Mouse (Mus musculus) intestine, postnatal 0 days (tissue): ENCODE data around the gene Olfr907. TPM values are rescaled to one million over a fixed set of nuclear protein-coding genes. Genes with fewer than 3 reads are reported as not detected.

Experiments used
- ATAC-seq: fragments of 200-750 bp; cut with Nextera tagmentation; 2 replicates; pipeline ENCODE4 v1.8.0; 2017; ENCODE audit warnings: mild to moderate bottlenecking, moderate TSS enrichment, moderate library complexity
- H3K27ac ChIP-seq: fragments of 300-500 bp; sonication (generic); 2 replicates; pipeline ENCODE4 v1.5.1; 2014; ENCODE audit warnings: mild to moderate bottlenecking, low read depth, low read length, moderate library complexity
- H3K27me3 ChIP-seq: fragments of 300-500 bp; sonication (generic); replicated peaks from 2 replicates; pipeline ENCODE4 v1.6.1; 2014; ENCODE audit warnings: low read length, mixed read lengths; ENCODE audit not compliant: control insufficient read depth, insufficient read depth
- H3K36me3 ChIP-seq: fragments of 300-500 bp; sonication (generic); 2 replicates; pipeline ENCODE4 v1.6.1; 2014; ENCODE audit warnings: mild to moderate bottlenecking, moderate library complexity; ENCODE audit not compliant: control insufficient read depth, insufficient read depth
- H3K4me1 ChIP-seq: fragments of 300-500 bp; sonication (generic); replicated peaks from 2 replicates; pipeline ENCODE4 v1.6.1; 2014; ENCODE audit warnings: antibody characterized with exemption, low read length, mixed read lengths; ENCODE audit not compliant: control insufficient read depth, insufficient read depth
- H3K4me2 ChIP-seq: fragments of 300-500 bp; sonication (generic); replicated peaks from 2 replicates; pipeline ENCODE4 v1.6.1; 2014; ENCODE audit warnings: low read depth, mild to moderate bottlenecking, moderate library complexity
- H3K4me3 ChIP-seq: fragments of 300-500 bp; sonication (generic); 2 replicates; pipeline ENCODE4 v1.5.1; 2014; ENCODE audit warnings: low read depth, low read length
- H3K9ac ChIP-seq: fragments of 300-500 bp; sonication (generic); 2 replicates; pipeline ENCODE4 v1.6.1; 2014; ENCODE audit warnings: mild to moderate bottlenecking, low read depth, low read length
- H3K9me3 ChIP-seq: fragments of 300-500 bp; sonication (generic); 2 replicates; pipeline ENCODE4 v1.6.1; 2016; ENCODE audit warnings: mixed run types; ENCODE audit not compliant: control insufficient read depth
- CTCF ChIP-seq: sonication (generic); IDR thresholded peaks from 2 replicates; pipeline ENCODE4 v1.5.1; 2016; ENCODE audit warnings: low read depth, mild to moderate bottlenecking, control low read depth, antibody characterized with exemption, moderate library complexity
- WGBS: fragments of 180-500 bp; shearing (Covaris S2); extraction: QIAGEN DNeasy Blood & Tissue Kit; methylation state at CpG from one replicate; pipeline ENCODE4 v1.1.7; 2014; 5-methylcytosine and 5-hydroxymethylcytosine counted together
- polyA plus RNA-seq: library from polyadenylated mRNA; unstranded; fragments of >200 nt; fragmentation: Nextera tagmentation; extraction: Ambion mirVana; gene quantifications from 2 replicates; pipeline ENCODE4 v1.2.1, GENCODE M21; 2015

Gene Olfr907
- polyA plus RNA-seq = not detected in 2 replicates

GRCm38 (mm10) chr9:38495501-38495900 lies at the start of gene Olfr907:
Olfr907 (plus strand) TSS chr9:38495801.
- H3K9ac ChIP-seq = no peak within 1 kb of the TSS
- no peaks in the 10 kb centered on the region for H3K9me3 ChIP-seq
- H3K27ac ChIP-seq = no peak within 1 kb of the TSS
- TF ChIP-seq CTCF = no peak
- no peak within 1 kb of the TSS for H3K4me3 ChIP-seq
- H3K4me2 ChIP-seq = no peak within 1 kb of the TSS
- no peaks in the 10 kb centered on the region for H3K36me3 ChIP-seq
- H3K4me1 ChIP-seq = no peaks in the 10 kb centered on the region
- H3K27me3 ChIP-seq = no peaks in the 10 kb centered on the region
- WGBS = 85% methylated on average over 2 of the region's 2 CpGs
- no peak for ATAC-seq

- Histone ChIP-seq H3K27ac (no peak within 1 kb of the TSS), H3K4me1 (no peaks in the 10 kb centered on the region), H3K27me3 (no peaks in the 10 kb centered on the region), H3K9me3 (no peaks in the 10 kb centered on the region), H3K9ac (no peak within 1 kb of the TSS), H3K4me2 (no peak within 1 kb of the TSS), H3K36me3 (no peaks in the 10 kb centered on the region), H3K4me3 (no peak within 1 kb of the TSS)
- no peak for TF ChIP-seq CTCF
- WGBS = 83% methylated on average over 5 of the region's 5 CpGs
- no peak for ATAC-seq
Observed at GRCm38 (mm10) chr9:38447352-38447751, 48.2 kb upstream of the Olfr907 start, which contains the start of gene Olfr902. Olfr902 (plus strand) TSS chr9:38447652.

GRCm38 (mm10) chr9:38462844-38463243 lies 32.8 kb upstream of the Olfr907 start, which contains the start of gene Olfr904:
Olfr904 (plus strand) TSS chr9:38463144.
- no peaks in the 10 kb centered on the region for H3K27me3 ChIP-seq
- H3K4me1 ChIP-seq = no peaks in the 10 kb centered on the region
- H3K36me3 ChIP-seq = no peaks in the 10 kb centered on the region
- H3K4me2 ChIP-seq = no peak within 1 kb of the TSS
- H3K9ac ChIP-seq = no peak within 1 kb of the TSS
- H3K9me3 ChIP-seq = no peaks in the 10 kb centered on the region
- H3K4me3 ChIP-seq = no peak within 1 kb of the TSS
- no peak for TF ChIP-seq CTCF
- H3K27ac ChIP-seq = no peak within 1 kb of the TSS
- ATAC-seq = no peak

- H3K4me2 ChIP-seq = no peak within 1 kb of the TSS
- H3K4me1 ChIP-seq = no peaks in the 10 kb centered on the region
- H3K9ac ChIP-seq = no peak within 1 kb of the TSS
- ATAC-seq = no peak
- H3K27ac ChIP-seq = no peak within 1 kb of the TSS
- no peak for TF ChIP-seq CTCF
- no peak within 1 kb of the TSS for H3K4me3 ChIP-seq
- H3K9me3 ChIP-seq = no peaks in the 10 kb centered on the region
- H3K36me3 ChIP-seq = no peaks in the 10 kb centered on the region
- H3K27me3 ChIP-seq = no peaks in the 10 kb centered on the region
Observed at GRCm38 (mm10) chr9:38470807-38471206, 24.8 kb upstream of the Olfr907 start, which contains the start of gene Olfr905. Olfr905 (plus strand) TSS chr9:38471107.

- Histone ChIP-seq H3K4me1 (no peaks in the 10 kb centered on the region), H3K9ac (no peak within 1 kb of the TSS), H3K4me3 (no peak within 1 kb of the TSS), H3K36me3 (no peaks in the 10 kb centered on the region), H3K4me2 (no peak within 1 kb of the TSS), H3K27ac (no peak within 1 kb of the TSS), H3K9me3 (no peaks in the 10 kb centered on the region), H3K27me3 (no peaks in the 10 kb centered on the region)
- WGBS = 73% methylated on average over 3 of the region's 3 CpGs
- ATAC-seq = no peak
- TF ChIP-seq CTCF = no peak
Observed at GRCm38 (mm10) chr9:38486785-38487184, 8.8 kb upstream of the Olfr907 start, which contains the start of gene Olfr906. Olfr906 (plus strand) TSS chr9:38487085.

GRCm38 (mm10) chr9:38512353-38512752 lies 16.8 kb downstream of the Olfr907 start:
- no peak for ATAC-seq
- WGBS = 66% methylated on average over 2 of the region's 2 CpGs

GRCm38 (mm10) chr9:38521280-38521679 lies 25.7 kb downstream of the Olfr907 start, which contains the start of gene Olfr911-ps1:
Olfr911-ps1 (plus strand) TSS chr9:38521580.
- H3K27ac ChIP-seq = no peak within 1 kb of the TSS
- ATAC-seq = no peak
- TF ChIP-seq CTCF = no peak
- H3K36me3 ChIP-seq = no peaks in the 10 kb centered on the region
- no peaks in the 10 kb centered on the region for H3K27me3 ChIP-seq
- H3K9ac ChIP-seq = no peak within 1 kb of the TSS
- H3K4me1 ChIP-seq = no peaks in the 10 kb centered on the region
- 56% methylated on average over 1 of the region's 1 CpGs for WGBS
- H3K4me2 ChIP-seq = no peak within 1 kb of the TSS
- no peaks in the 10 kb centered on the region for H3K9me3 ChIP-seq
- no peak within 1 kb of the TSS for H3K4me3 ChIP-seq

More at GRCm38 (mm10) chr9:38512353-38512752, 16.8 kb downstream of the Olfr907 start:
- Histone ChIP-seq H3K27me3 (no peaks in the 10 kb centered on the region), H3K27ac (no peak overlapping the region), H3K9ac (no peak overlapping the region), H3K4me2 (no peak overlapping the region), H3K4me1 (no peaks in the 10 kb centered on the region), H3K4me3 (no peak overlapping the region), H3K36me3 (no peaks in the 10 kb centered on the region), H3K9me3 (no peaks in the 10 kb centered on the region)
- no peak for TF ChIP-seq CTCF
